Mouse (Mus musculus) MEL (cell line): ENCODE measurements at regions not wholly inside any gene's neighbourhood (a gene's known extent, or its start where the extent isn't known, plus 50 kb on each side); places are given as distances from the start of the nearest gene placed in this dataset.

Source experiments
- DNase-seq: peaks from one replicate; pipeline ENCODE4 v3.0.0; 2011; ENCODE audit warnings: low read depth, low spot score
- H3K27ac ChIP-seq: 2 replicates; pipeline ENCODE4 v1.5.1; 2012; ENCODE audit warnings: low read depth, mild to moderate bottlenecking, control low read depth, low read length, moderate library complexity; ENCODE audit not compliant: control insufficient read depth
- H3K27me3 ChIP-seq, 2 experiments: fragments of 150-350 bp in 1 of 2; sonication (generic) in 1 of 2; 2 replicates each; pipeline ENCODE4 v1.6.1; 2012; ENCODE audit warnings: low read length in 2 of 2, mild to moderate bottlenecking in 2 of 2, improper control_type of control experiment in 1 of 2, moderate library complexity in 1 of 2; ENCODE audit not compliant: insufficient read depth in 2 of 2, control insufficient read depth in 1 of 2
- H3K36me3 ChIP-seq, 2 experiments: 2 replicates each; pipeline ENCODE4 v1.6.1; 2012 to 2014; ENCODE audit warnings: low read length in 2 of 2, improper control_type of control experiment in 1 of 2, inconsistent platforms in 1 of 2, mild to moderate bottlenecking in 1 of 2; ENCODE audit not compliant: insufficient read depth in 2 of 2, control insufficient read depth in 1 of 2
- H3K4me1 ChIP-seq, 2 experiments: fragments of 150-350 bp in 1 of 2; sonication (generic) in 1 of 2; 2 replicates each; pipeline ENCODE4 v1.6.1; 2012; ENCODE audit warnings: low read length in 2 of 2, improper control_type of control experiment in 1 of 2, mild to moderate bottlenecking in 1 of 2; ENCODE audit not compliant: insufficient read depth in 2 of 2, control insufficient read depth in 1 of 2
- H3K4me3 ChIP-seq, 2 experiments: fragments of 150-350 bp in 1 of 2; sonication (generic) in 1 of 2; 2 replicates each; pipeline ENCODE4 v1.5.1; 2012; ENCODE audit warnings: low read depth in 2 of 2, low read length in 2 of 2, mild to moderate bottlenecking in 2 of 2, moderate library complexity in 2 of 2, control low read depth in 1 of 2, improper control_type of control experiment in 1 of 2; ENCODE audit not compliant: control insufficient read depth in 1 of 2, insufficient read depth in 1 of 2
- H3K79me2 ChIP-seq: 2 replicates; pipeline ENCODE4 v1.6.1; 2012; ENCODE audit warnings: mild to moderate bottlenecking, low read length, moderate library complexity; ENCODE audit not compliant: control insufficient read depth, poor library complexity, insufficient read depth
- H3K9ac ChIP-seq: 2 replicates; pipeline ENCODE4 v1.6.1; 2012; ENCODE audit warnings: low read depth, mild to moderate bottlenecking, control low read depth, low read length, moderate library complexity; ENCODE audit not compliant: control insufficient read depth, poor library complexity, severe bottlenecking
- H3K9me3 ChIP-seq: fragments of 150-350 bp; sonication (generic); replicated peaks from 2 replicates; pipeline ENCODE4 v1.6.1; 2012; ENCODE audit warnings: mild to moderate bottlenecking, low read length, improper control_type of control experiment, moderate library complexity; ENCODE audit not compliant: insufficient read depth
- CHD1 ChIP-seq: IDR thresholded peaks from 2 replicates; pipeline ENCODE4 v1.6.1; 2012; ENCODE audit warnings: low read depth, mild to moderate bottlenecking, inconsistent platforms, low read length, improper control_type of control experiment
- CHD2 ChIP-seq: IDR thresholded peaks from 2 replicates; pipeline ENCODE4 v1.6.1; 2011; ENCODE audit warnings: low read length, improper control_type of control experiment
- ETS1 ChIP-seq: IDR thresholded peaks from 2 replicates; pipeline ENCODE4 v1.6.1; 2012; ENCODE audit warnings: low read depth, mild to moderate bottlenecking, inconsistent platforms, low read length, improper control_type of control experiment, moderate library complexity
- GABPA ChIP-seq: IDR thresholded peaks from 2 replicates; pipeline ENCODE4 v1.6.1; 2012; ENCODE audit warnings: low read depth, mild to moderate bottlenecking, inconsistent platforms, low read length, improper control_type of control experiment, moderate library complexity
- GATA1 ChIP-seq: IDR thresholded peaks from 2 replicates; pipeline ENCODE4 v1.6.1; 2011; ENCODE audit warnings: low read depth, low read length, improper control_type of control experiment
- HCFC1 ChIP-seq: IDR thresholded peaks from 2 replicates; pipeline ENCODE4 v1.6.1; 2012; ENCODE audit warnings: low read depth, mild to moderate bottlenecking, inconsistent platforms, low read length, improper control_type of control experiment, moderate library complexity
- KAT2A ChIP-seq: conservative IDR thresholded peaks from 2 replicates; pipeline ENCODE4 v1.6.1; 2012; ENCODE audit warnings: low read depth, low read length, improper control_type of control experiment, inconsistent platforms
- MAFK ChIP-seq: IDR thresholded peaks from 2 replicates; pipeline ENCODE4 v1.6.1; 2011; ENCODE audit warnings: low read depth, mild to moderate bottlenecking, low read length, improper control_type of control experiment, borderline replicate concordance
- MEF2A ChIP-seq: IDR thresholded peaks from 2 replicates; pipeline ENCODE4 v1.6.1; 2014; ENCODE audit warnings: low read depth, mild to moderate bottlenecking, inconsistent platforms, low read length, improper control_type of control experiment; ENCODE audit not compliant: poor library complexity, insufficient replicate concordance, severe bottlenecking; ENCODE audit errors: extremely low read depth
- MYB ChIP-seq: IDR thresholded peaks from 2 replicates; pipeline ENCODE4 v1.6.1; 2011; ENCODE audit warnings: mild to moderate bottlenecking, low read depth, low read length, improper control_type of control experiment
- NELFE ChIP-seq: IDR thresholded peaks from 2 replicates; pipeline ENCODE4 v1.6.1; 2011; ENCODE audit warnings: low read depth, low read length, improper control_type of control experiment
- NRF1 ChIP-seq: IDR thresholded peaks from 2 replicates; pipeline ENCODE4 v1.6.1; 2014; ENCODE audit warnings: low read depth, mild to moderate bottlenecking, inconsistent platforms, low read length, improper control_type of control experiment, moderate library complexity; ENCODE audit not compliant: poor library complexity, insufficient read depth, severe bottlenecking
- POLR2A ChIP-seq, 2 experiments: IDR thresholded peaks; 2 replicates each; pipeline ENCODE4 v1.6.1; 2011 to 2012; ENCODE audit warnings: low read length in 2 of 2, mild to moderate bottlenecking in 2 of 2, control low read depth in 1 of 2, improper control_type of control experiment in 1 of 2, low read depth in 1 of 2, moderate library complexity in 1 of 2; ENCODE audit not compliant: control insufficient read depth in 1 of 2, insufficient read depth in 1 of 2, poor library complexity in 1 of 2
- POLR2AphosphoS5 ChIP-seq: IDR thresholded peaks from 2 replicates; pipeline ENCODE4 v1.6.1; 2012; ENCODE audit warnings: low read depth, borderline replicate concordance, mild to moderate bottlenecking, inconsistent platforms, low read length, moderate library complexity, mixed read lengths
- RAD21 ChIP-seq: IDR thresholded peaks from 2 replicates; pipeline ENCODE4 v1.6.1; 2011; ENCODE audit warnings: mild to moderate bottlenecking, low read depth, low read length, improper control_type of control experiment
- TBP ChIP-seq: IDR thresholded peaks from 2 replicates; pipeline ENCODE4 v1.8.0; 2011; ENCODE audit warnings: low read depth, low read length, improper control_type of control experiment
- UBTF ChIP-seq: IDR thresholded peaks from 2 replicates; pipeline ENCODE4 v1.6.1; 2012; ENCODE audit warnings: low read depth, mild to moderate bottlenecking, inconsistent platforms, low read length, improper control_type of control experiment, moderate library complexity, borderline replicate concordance; ENCODE audit not compliant: insufficient read depth
- USF2 ChIP-seq, 2 experiments: IDR thresholded peaks; 2 replicates each; pipeline ENCODE4 v1.6.1; 2011 to 2012; ENCODE audit warnings: improper control_type of control experiment in 2 of 2, low read length in 2 of 2, borderline replicate concordance in 1 of 2, inconsistent platforms in 1 of 2, low read depth in 1 of 2, mild to moderate bottlenecking in 1 of 2; ENCODE audit not compliant: insufficient read depth in 1 of 2
- ZMIZ1 ChIP-seq: IDR thresholded peaks from 2 replicates; pipeline ENCODE4 v1.6.1; 2012; ENCODE audit warnings: low read depth, mild to moderate bottlenecking, inconsistent platforms, low read length, improper control_type of control experiment, moderate library complexity
- ZNF384 ChIP-seq: IDR thresholded peaks from 2 replicates; pipeline ENCODE4 v1.6.1; 2012; ENCODE audit warnings: low read depth, mild to moderate bottlenecking, inconsistent platforms, low read length, improper control_type of control experiment

DNA sequence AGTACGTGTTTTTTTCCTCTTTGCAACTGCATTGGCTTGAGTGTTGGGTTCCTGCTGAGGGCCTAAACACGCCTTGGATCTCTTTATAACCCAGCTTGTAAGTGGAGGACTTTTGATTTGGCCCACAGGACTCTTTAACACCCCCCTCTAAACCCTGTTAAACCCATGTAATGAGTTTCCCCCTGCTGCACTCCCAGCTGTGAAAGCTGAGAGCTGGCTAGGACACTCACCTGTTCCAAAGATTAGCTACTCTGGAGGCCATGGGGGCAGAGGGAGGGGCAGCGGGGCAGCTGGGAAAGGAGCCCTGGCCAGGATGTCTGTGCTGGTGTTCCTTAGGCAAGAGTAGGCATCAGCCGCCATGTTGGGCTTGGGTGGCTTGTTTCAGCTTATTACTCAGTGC, 128.7 kb upstream of the Irx3 start:
- H3K36me3 ChIP-seq: no peaks in the 10 kb centered on the region
- DNase-seq: no peak
- TF ChIP-seq USF2 (IDR thresholded peaks at IDR 0.05; ENCODE audit: borderline replicate concordance in 1 of 2, insufficient read depth in 1 of 2, low read depth in 1 of 2, low read length in 2 of 2) (no peak), GATA1 (no peak), TBP (no peak), MEF2A (no peak), CHD1 (no peak), RAD21 (no peak), POLR2A (IDR thresholded peaks at IDR 0.05; ENCODE audit: control insufficient read depth in 1 of 2, insufficient read depth in 1 of 2, low read depth in 1 of 2, low read length in 2 of 2, poor library complexity in 1 of 2) (no peak), GABPA (no peak), NELFE (no peak)
- H3K4me3 ChIP-seq: no peak overlapping the region
- no peaks in the 10 kb centered on the region for H3K27me3 ChIP-seq
- H3K27ac ChIP-seq: no peak overlapping the region
- H3K4me1 ChIP-seq: no peaks in the 10 kb centered on the region
- no peaks in the 10 kb centered on the region for H3K9me3 ChIP-seq
- no peaks in the 10 kb centered on the region for H3K79me2 ChIP-seq
- no peak overlapping the region for H3K9ac ChIP-seq

DNA sequence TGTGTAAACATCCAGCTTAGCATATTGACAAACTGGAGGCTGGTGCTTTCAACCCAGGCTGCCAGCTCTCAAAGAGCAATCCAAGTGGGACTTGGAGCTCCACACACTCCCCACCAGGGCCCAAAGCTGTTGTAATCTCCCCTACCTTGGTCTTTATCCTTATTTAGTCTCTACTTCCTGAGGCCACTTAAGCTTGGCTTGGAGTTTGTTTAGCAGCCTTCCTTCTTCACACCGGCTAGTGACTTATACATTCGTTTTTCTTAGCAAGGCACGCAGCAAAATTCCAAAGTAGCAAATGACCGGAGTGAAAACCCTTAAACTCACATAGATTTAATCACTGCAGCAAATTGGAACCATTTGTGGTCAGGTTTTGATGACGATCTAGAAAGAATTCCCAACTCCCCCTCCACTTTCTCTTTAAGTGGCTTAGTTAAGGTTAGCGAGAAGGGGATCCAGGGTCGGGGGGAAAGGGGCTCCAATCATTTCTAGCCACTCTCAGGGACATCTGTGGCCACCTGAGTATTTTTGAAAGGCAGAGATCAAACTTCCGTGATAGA, 124.2 kb upstream of the Irx3 start:
- Histone ChIP-seq H3K9me3 (no peaks in the 10 kb centered on the region), H3K27me3 (no peaks in the 10 kb centered on the region), H3K4me1 (no peaks in the 10 kb centered on the region), H3K4me3 (no peak overlapping the region), H3K36me3 (no peaks in the 10 kb centered on the region), H3K9ac (no peak overlapping the region), H3K79me2 (no peaks in the 10 kb centered on the region), H3K27ac (no peak overlapping the region)
- DNase-seq: no peak
- no peak for TF ChIP-seq MAFK
- TF ChIP-seq MYB: no peak
- no peak for TF ChIP-seq ZMIZ1
- TF ChIP-seq POLR2AphosphoS5: no peak
- no peak for TF ChIP-seq TBP
- no peak for TF ChIP-seq HCFC1
- TF ChIP-seq CHD2: no peak
- TF ChIP-seq NRF1: no peak
- no peak for TF ChIP-seq UBTF
- no peak for TF ChIP-seq NELFE
- no peak for TF ChIP-seq KAT2A
- TF ChIP-seq ETS1: no peak
- TF ChIP-seq ZNF384: no peak
- TF ChIP-seq POLR2A (IDR thresholded peaks at IDR 0.05; ENCODE audit: control insufficient read depth in 1 of 2, insufficient read depth in 1 of 2, low read depth in 1 of 2, low read length in 2 of 2, poor library complexity in 1 of 2): no peak
